Mouse (Mus musculus): ENCODE measurements at regions not wholly inside any gene's neighbourhood (a gene's known extent, or its start where the extent isn't known, plus 50 kb on each side); places are given as distances from the start of the nearest gene placed in this dataset.

- no peak for TF ChIP-seq CTCF (IDR thresholded peaks at IDR 0.05; ENCODE audit: extremely low read depth, insufficient read length, insufficient replicate concordance, low read depth, low read length)
- TF ChIP-seq POLR2A (IDR thresholded peaks at IDR 0.05; ENCODE audit: low read depth, low read length): no peak
Measured at GRCm38 (mm10) chr10:56737073-56737472, 359.9 kb downstream of the Gja1 start.

All from small intestine, adult 2 months (tissue).